Mouse (Mus musculus): ENCODE data around the gene 1700013G24Rik. TPM values are rescaled to one million over a fixed set of nuclear protein-coding genes. Genes with fewer than 3 reads are reported as not detected.
A peak's percentile ranks its signal among the peaks of the same experiment; 100 is the strongest.
"Not testable (repeated sequence)": the region's sequence is repeated elsewhere in the genome, so short reads cannot be mapped to it uniquely, and the experiment has no call there.

The 1700013G24Rik gene
- not detected in 2 replicates for polyA plus RNA-seq (2015; fragmentation: Nextera tagmentation; extraction: Ambion mirVana)

DNA sequence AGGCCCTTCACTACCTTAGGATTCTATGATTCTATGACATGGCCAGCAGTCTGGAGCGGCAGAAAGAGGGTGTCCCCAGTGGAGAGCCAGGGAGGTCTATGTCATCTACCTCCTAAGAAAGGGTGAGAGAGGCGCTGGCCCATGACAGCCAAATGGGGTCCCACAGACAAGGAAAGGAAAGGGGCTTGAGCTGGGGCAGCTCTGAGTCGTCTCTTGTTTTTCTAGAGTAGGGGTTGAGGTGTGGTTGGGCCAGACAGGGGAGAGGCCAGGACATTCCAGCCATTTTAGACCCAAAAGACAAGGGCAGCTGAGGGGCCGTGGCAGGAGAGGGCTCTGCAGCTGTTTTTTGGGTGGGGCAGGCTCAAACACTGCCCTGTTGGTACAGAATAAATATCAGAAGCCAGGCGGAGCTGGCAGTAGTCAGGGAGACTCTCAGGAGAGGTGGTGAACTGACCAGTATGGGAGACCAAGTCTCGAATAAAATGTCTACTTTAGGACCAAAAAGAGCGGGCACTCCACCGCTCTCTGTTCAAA, at the start of gene 1700013G24Rik:
1700013G24Rik (plus strand) TSS at position 51 of the 534 bp plus-strand sequence.
- Histone ChIP-seq H3K9ac (ENCODE audit: low read length) (no peak within 1 kb of the TSS), H3K36me3 (ENCODE audit: control insufficient read depth, insufficient read depth, low read length) (no peaks in the 10 kb centered on the region), H3K4me2 (ENCODE audit: low read depth, low read length) (no peak within 1 kb of the TSS), H3K27me3 (ENCODE audit: control insufficient read depth, insufficient read depth, low read depth, low read length) (no peaks in the 10 kb centered on the region), H3K27ac (ENCODE audit: low read length) (no peak within 1 kb of the TSS), H3K4me3 (ENCODE audit: low read length) (no peak within 1 kb of the TSS), H3K4me1 (replicated peaks; ENCODE audit: control insufficient read depth, insufficient read depth, low read length) (peaks cover 15% of the 10 kb centered on the region), H3K9me3 (ENCODE audit: control insufficient read depth, low read length) (no peaks in the 10 kb centered on the region)
- WGBS: 74% methylated on average over 8 of the region's 8 CpGs
- no peak for ATAC-seq (ENCODE audit: low read depth)

- ATAC-seq (ENCODE audit: low read depth): no peak
- 82% methylated on average over 3 of the region's 3 CpGs for WGBS
- H3K4me1 ChIP-seq (replicated peaks; ENCODE audit: control insufficient read depth, insufficient read depth, low read length): no peaks in the 10 kb centered on the region
These were observed 47.5 kb upstream of the 1700013G24Rik start for GRCm38 (mm10) chr4:137405571-137405970.

GRCm38 (mm10) chr4:137409691-137410090, 43.4 kb upstream of the 1700013G24Rik start, which contains the start of gene Cela3a:
Gene Cela3a (minus strand): TSS chr4:137409791.
- H3K36me3 ChIP-seq (ENCODE audit: control insufficient read depth, insufficient read depth, low read length): no peaks in the 10 kb centered on the region
- no peak within 1 kb of the TSS for H3K4me2 ChIP-seq (ENCODE audit: low read depth, low read length)
- ATAC-seq (ENCODE audit: low read depth): no peak
- H3K4me3 ChIP-seq (ENCODE audit: low read length): no peak within 1 kb of the TSS
- no peaks in the 10 kb centered on the region for H3K27me3 ChIP-seq (ENCODE audit: control insufficient read depth, insufficient read depth, low read depth, low read length)
- WGBS: 86% methylated on average over 5 of the region's 5 CpGs
- no peak within 1 kb of the TSS for H3K27ac ChIP-seq (ENCODE audit: low read length)
- H3K4me1 ChIP-seq (replicated peaks; ENCODE audit: control insufficient read depth, insufficient read depth, low read length): no peaks in the 10 kb centered on the region
- no peak within 1 kb of the TSS for H3K9ac ChIP-seq (ENCODE audit: low read length)
- H3K9me3 ChIP-seq (ENCODE audit: control insufficient read depth, low read length): no peaks in the 10 kb centered on the region

More at GRCm38 (mm10) chr4:137405571-137405970, 47.5 kb upstream of the 1700013G24Rik start:
- Histone ChIP-seq H3K9me3 (ENCODE audit: control insufficient read depth, low read length) (no peaks in the 10 kb centered on the region), H3K27ac (ENCODE audit: low read length) (no peak overlapping the region), H3K4me2 (ENCODE audit: low read depth, low read length) (no peak overlapping the region), H3K9ac (ENCODE audit: low read length) (no peak overlapping the region), H3K27me3 (ENCODE audit: control insufficient read depth, insufficient read depth, low read depth, low read length) (no peaks in the 10 kb centered on the region), H3K4me3 (ENCODE audit: low read length) (no peak overlapping the region), H3K36me3 (ENCODE audit: control insufficient read depth, insufficient read depth, low read length) (no peaks in the 10 kb centered on the region)

- H3K27me3 ChIP-seq (ENCODE audit: control insufficient read depth, insufficient read depth, low read depth, low read length); H3K36me3 ChIP-seq (ENCODE audit: control insufficient read depth, insufficient read depth, low read length); H3K9ac ChIP-seq (ENCODE audit: low read length); H3K4me2 ChIP-seq (ENCODE audit: low read depth, low read length); H3K27ac ChIP-seq (ENCODE audit: low read length); H3K9me3 ChIP-seq (ENCODE audit: control insufficient read depth, low read length); H3K4me1 ChIP-seq (replicated peaks; ENCODE audit: control insufficient read depth, insufficient read depth, low read length); H3K4me3 ChIP-seq (ENCODE audit: low read length): not testable (repeated sequence)
- ATAC-seq (ENCODE audit: low read depth): 0 out of 2 replicates have a peak, but pooled peaks have one; percentile 7
- whole genome bisulfite sequencing: 44% methylated on average over 7 of the region's 7 CpGs
These were observed 40.8 kb upstream of the 1700013G24Rik start for GRCm38 (mm10) chr4:137412185-137412709.

GRCm38 (mm10) chr4:137414936-137415335, 38.1 kb upstream of the 1700013G24Rik start:
- Histone ChIP-seq H3K27ac (ENCODE audit: low read length) (no peak overlapping the region), H3K4me1 (replicated peaks; ENCODE audit: control insufficient read depth, insufficient read depth, low read length) (no peaks in the 10 kb centered on the region), H3K4me3 (ENCODE audit: low read length) (no peak overlapping the region), H3K9ac (ENCODE audit: low read length) (no peak overlapping the region), H3K4me2 (ENCODE audit: low read depth, low read length) (no peak overlapping the region), H3K27me3 (ENCODE audit: control insufficient read depth, insufficient read depth, low read depth, low read length) (no peaks in the 10 kb centered on the region), H3K9me3 (ENCODE audit: control insufficient read depth, low read length) (no peaks in the 10 kb centered on the region), H3K36me3 (ENCODE audit: control insufficient read depth, insufficient read depth, low read length) (no peaks in the 10 kb centered on the region)
- 44% methylated on average over 1 of the region's 1 CpGs for WGBS
- no peak for ATAC-seq (ENCODE audit: low read depth)

DNA sequence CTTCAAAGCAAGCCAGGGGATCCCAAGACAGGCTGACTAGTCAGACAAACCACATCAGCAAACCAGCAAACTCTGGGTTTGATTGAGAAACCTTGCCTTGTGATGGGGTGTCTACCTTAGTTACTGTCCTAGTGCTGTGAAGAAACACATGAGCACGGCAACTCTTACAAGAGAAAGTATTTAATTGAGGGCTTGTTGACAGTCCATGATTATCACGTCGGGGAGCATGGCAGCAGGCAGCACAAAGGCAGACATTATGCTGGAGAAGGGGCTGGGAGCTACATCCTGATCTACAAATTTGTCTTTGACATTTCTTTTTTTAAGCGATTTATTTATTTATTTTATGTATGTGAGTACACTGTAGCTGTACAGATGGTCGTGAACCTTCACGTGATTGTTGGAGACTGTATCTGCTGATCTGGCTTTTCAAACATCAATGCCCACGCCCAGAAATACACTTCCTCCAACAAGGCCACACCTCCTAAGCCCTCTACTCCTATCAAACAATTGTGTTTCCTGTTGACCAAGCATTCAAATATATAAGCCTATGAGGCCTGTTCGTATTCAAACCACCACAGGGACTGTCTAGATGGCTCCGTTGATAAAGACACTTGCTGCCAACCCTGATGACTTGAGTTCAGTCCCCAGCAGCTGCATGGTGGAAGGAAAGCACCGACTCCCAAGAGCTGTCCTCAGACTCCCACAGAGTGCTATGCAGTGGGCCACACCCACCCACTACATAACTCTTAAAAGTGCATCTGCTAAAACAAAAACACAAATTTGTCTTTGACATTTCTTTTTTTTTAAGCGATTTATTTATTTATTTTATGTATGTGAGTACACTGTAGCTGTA, 35.1 kb upstream of the 1700013G24Rik start:
- 54% methylated on average over 11 of the region's 11 CpGs for WGBS
- Histone ChIP-seq H3K36me3 (ENCODE audit: control insufficient read depth, insufficient read depth, low read length) (no peaks in the 10 kb centered on the region), H3K4me3 (ENCODE audit: low read length) (no peak overlapping the region), H3K9ac (ENCODE audit: low read length) (no peak overlapping the region), H3K27ac (ENCODE audit: low read length) (no peak overlapping the region), H3K27me3 (ENCODE audit: control insufficient read depth, insufficient read depth, low read depth, low read length) (no peaks in the 10 kb centered on the region), H3K4me2 (ENCODE audit: low read depth, low read length) (no peak overlapping the region), H3K9me3 (ENCODE audit: control insufficient read depth, low read length) (no peaks in the 10 kb centered on the region), H3K4me1 (replicated peaks; ENCODE audit: control insufficient read depth, insufficient read depth, low read length) (no peaks in the 10 kb centered on the region)
- no peak for ATAC-seq (ENCODE audit: low read depth)

DNA sequence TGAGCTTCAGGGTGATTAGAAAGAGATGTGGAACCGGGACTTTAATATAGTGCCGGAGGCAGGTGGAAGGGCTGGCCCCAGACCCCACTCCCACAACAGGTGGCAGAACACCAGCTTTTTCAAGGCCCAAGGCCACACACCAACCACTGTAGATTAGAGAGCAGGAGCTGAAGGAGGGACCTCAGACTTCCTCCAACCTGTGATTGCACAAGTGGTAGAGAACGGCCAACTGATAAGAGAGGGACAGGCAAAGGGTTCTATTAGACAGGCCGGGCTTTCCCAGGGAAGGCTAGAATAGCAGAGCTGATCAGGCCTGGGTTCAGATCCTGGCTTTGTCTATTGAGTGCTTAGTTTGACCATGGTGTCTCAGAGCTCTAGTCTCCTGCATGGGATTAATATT, 22.6 kb upstream of the 1700013G24Rik start, which contains the start of gene Cela3b:
Cela3b (minus strand) TSS at position 39 of the 400 bp plus-strand sequence.
- Histone ChIP-seq H3K9me3 (ENCODE audit: control insufficient read depth, low read length) (no peaks in the 10 kb centered on the region), H3K27ac (ENCODE audit: low read length) (no peak within 1 kb of the TSS), H3K27me3 (ENCODE audit: control insufficient read depth, insufficient read depth, low read depth, low read length) (no peaks in the 10 kb centered on the region), H3K4me1 (replicated peaks; ENCODE audit: control insufficient read depth, insufficient read depth, low read length) (no peaks in the 10 kb centered on the region), H3K4me3 (ENCODE audit: low read length) (no peak within 1 kb of the TSS), H3K36me3 (ENCODE audit: control insufficient read depth, insufficient read depth, low read length) (no peaks in the 10 kb centered on the region), H3K9ac (ENCODE audit: low read length) (no peak within 1 kb of the TSS), H3K4me2 (ENCODE audit: low read depth, low read length) (no peak within 1 kb of the TSS)
- 67% methylated on average over 4 of the region's 4 CpGs for WGBS
- ATAC-seq (ENCODE audit: low read depth): no peak

GRCm38 (mm10) chr4:137432700-137433550, 20.2 kb upstream of the 1700013G24Rik start:
- not testable (repeated sequence) for H3K9ac ChIP-seq (ENCODE audit: low read length); H3K9me3 ChIP-seq (ENCODE audit: control insufficient read depth, low read length); H3K36me3 ChIP-seq (ENCODE audit: control insufficient read depth, insufficient read depth, low read length); H3K4me1 ChIP-seq (replicated peaks; ENCODE audit: control insufficient read depth, insufficient read depth, low read length); H3K4me3 ChIP-seq (ENCODE audit: low read length); H3K27ac ChIP-seq (ENCODE audit: low read length); H3K27me3 ChIP-seq (ENCODE audit: control insufficient read depth, insufficient read depth, low read depth, low read length); H3K4me2 ChIP-seq (ENCODE audit: low read depth, low read length)
- ATAC-seq (ENCODE audit: low read depth): peak; percentile 41; the same call in 1 of the 2 replicates
- 47% methylated on average over 10 of the region's 10 CpGs for WGBS
